Mouse (Mus musculus) liver, postnatal 0 days (tissue): Measurements from ENCODE around the gene Asic1. TPM values are rescaled to one million over a fixed set of nuclear protein-coding genes. Genes with fewer than 3 reads are reported as not detected.
"Not testable (repeated sequence)": the region's sequence is repeated elsewhere in the genome, so short reads cannot be mapped to it uniquely, and the experiment has no call there.

Source experiments
- ATAC-seq: fragments of 200-750 bp; cut with Nextera tagmentation; 2 replicates; pipeline ENCODE4 v1.8.0; 2017; ENCODE audit warnings: mild to moderate bottlenecking, moderate library complexity
- DNase-seq: peaks from one replicate; pipeline ENCODE4 v3.0.0-alpha.2; 2016
- H3K27ac ChIP-seq: fragments of 300-500 bp; sonication (generic); 2 replicates; pipeline ENCODE4 v1.5.1; 2014; ENCODE audit warnings: antibody characterized with exemption, moderate library complexity, mild to moderate bottlenecking, low read depth
- H3K27me3 ChIP-seq: fragments of 300-500 bp; sonication (generic); 2 replicates; pipeline ENCODE4 v1.6.1; 2014; ENCODE audit warnings: low read length, control low read depth, mixed read lengths; ENCODE audit not compliant: insufficient read depth
- H3K36me3 ChIP-seq: fragments of 300-500 bp; sonication (generic); replicated peaks from 2 replicates; pipeline ENCODE4 v1.6.1; 2014; ENCODE audit warnings: mild to moderate bottlenecking, control low read depth, low read length, moderate library complexity, mixed read lengths; ENCODE audit not compliant: insufficient read depth
- H3K4me1 ChIP-seq: fragments of 300-500 bp; sonication (generic); 2 replicates; pipeline ENCODE4 v1.6.1; 2014; ENCODE audit warnings: antibody characterized with exemption, mild to moderate bottlenecking, control low read depth; ENCODE audit not compliant: insufficient read depth
- H3K4me2 ChIP-seq: fragments of 300-500 bp; sonication (generic); 2 replicates; pipeline ENCODE4 v1.6.1; 2014; ENCODE audit warnings: low read depth, mild to moderate bottlenecking, low read length, moderate library complexity, mixed read lengths
- H3K4me3 ChIP-seq: fragments of 300-500 bp; sonication (generic); 2 replicates; pipeline ENCODE4 v1.5.1; 2014; ENCODE audit warnings: low read depth, low read length
- H3K9ac ChIP-seq: fragments of 300-500 bp; sonication (generic); replicated peaks from 2 replicates; pipeline ENCODE4 v1.6.1; 2014; ENCODE audit warnings: mild to moderate bottlenecking, moderate library complexity
- H3K9me3 ChIP-seq: fragments of 300-500 bp; sonication (generic); 2 replicates; pipeline ENCODE4 v1.6.1; 2016; ENCODE audit warnings: mild to moderate bottlenecking, control low read depth, low read length, mixed read lengths
- CTCF ChIP-seq: sonication (generic); IDR thresholded peaks from 2 replicates; pipeline ENCODE4 v1.5.1; 2016; ENCODE audit warnings: antibody characterized with exemption, low read depth
- EP300 ChIP-seq: IDR thresholded peaks from 2 replicates; pipeline ENCODE4 v1.6.1; 2016; ENCODE audit warnings: antibody characterized with exemption, low read depth, mild to moderate bottlenecking
- WGBS: fragments of 180-500 bp; shearing (Covaris S2); extraction: QIAGEN DNeasy Blood & Tissue Kit; methylation state at CpG from one replicate; pipeline ENCODE4 v1.1.7; 2014; ENCODE audit not compliant: insufficient replicate concordance; 5-methylcytosine and 5-hydroxymethylcytosine counted together
- polyA plus RNA-seq: library from polyadenylated mRNA; unstranded; fragments of >200 nt; fragmentation: Nextera tagmentation; extraction: Ambion mirVana; gene quantifications from 2 replicates; pipeline ENCODE4 v1.2.1, GENCODE M21; 2015

Gene Asic1
- polyA plus RNA-seq, 1 experiment from 2014 or later: 0.38 TPM

DNA sequence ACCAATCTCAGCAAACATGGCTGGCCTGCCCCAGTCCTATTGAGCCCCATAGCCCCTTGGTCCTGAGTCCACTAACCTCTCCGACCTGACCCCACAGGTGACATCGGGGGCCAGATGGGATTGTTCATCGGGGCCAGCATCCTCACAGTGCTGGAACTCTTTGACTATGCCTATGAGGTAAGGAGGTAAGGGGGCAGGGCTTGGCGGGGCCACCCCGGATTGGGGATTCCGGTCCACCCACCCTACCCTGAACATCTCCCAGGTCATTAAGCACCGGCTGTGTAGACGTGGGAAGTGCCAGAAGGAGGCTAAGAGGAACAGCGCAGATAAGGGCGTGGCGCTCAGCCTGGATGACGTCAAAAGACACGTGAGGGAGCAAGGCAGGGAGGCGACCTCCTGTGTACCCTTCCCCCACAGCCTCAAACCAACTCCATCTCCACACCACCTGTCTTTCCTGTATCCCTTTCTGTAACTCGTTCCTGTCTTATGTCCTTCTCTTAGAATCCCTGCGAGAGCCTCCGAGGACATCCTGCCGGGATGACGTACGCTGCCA is 28.4 kb downstream of the Asic1 start:
- Histone ChIP-seq H3K27me3 (no peaks in the 10 kb centered on the region), H3K9me3 (no peaks in the 10 kb centered on the region), H3K4me2 (no peak overlapping the region), H3K9ac (no peak overlapping the region), H3K4me1 (peaks cover 17% of the 10 kb centered on the region), H3K27ac (no peak overlapping the region), H3K36me3 (no peaks in the 10 kb centered on the region), H3K4me3 (no peak overlapping the region)
- DNase-seq (no peak), ATAC-seq (no peak)
- TF ChIP-seq EP300 (no peak), CTCF (no peak)
- WGBS: 33% methylated on average over 20 of the region's 20 CpGs

GRCm38 (mm10) chr15:99699715-99700114 is 29.5 kb downstream of the Asic1 start:
- no peaks in the 10 kb centered on the region for H3K27me3 ChIP-seq
- no peak for DNase-seq
- TF ChIP-seq CTCF (no peak), EP300 (no peak)
- H3K4me1 ChIP-seq: peaks cover 17% of the 10 kb centered on the region
- H3K36me3 ChIP-seq: no peaks in the 10 kb centered on the region; the same call in 1 of the 2 replicates
- no peak overlapping the region; the same call in 1 of the 2 replicates for H3K9ac ChIP-seq
- WGBS: 83% methylated on average over 10 of the region's 10 CpGs
- H3K27ac ChIP-seq: no peak overlapping the region
- H3K4me2 ChIP-seq: no peak overlapping the region
- H3K9me3 ChIP-seq: no peaks in the 10 kb centered on the region
- no peak overlapping the region for H3K4me3 ChIP-seq
- ATAC-seq: no peak

DNA sequence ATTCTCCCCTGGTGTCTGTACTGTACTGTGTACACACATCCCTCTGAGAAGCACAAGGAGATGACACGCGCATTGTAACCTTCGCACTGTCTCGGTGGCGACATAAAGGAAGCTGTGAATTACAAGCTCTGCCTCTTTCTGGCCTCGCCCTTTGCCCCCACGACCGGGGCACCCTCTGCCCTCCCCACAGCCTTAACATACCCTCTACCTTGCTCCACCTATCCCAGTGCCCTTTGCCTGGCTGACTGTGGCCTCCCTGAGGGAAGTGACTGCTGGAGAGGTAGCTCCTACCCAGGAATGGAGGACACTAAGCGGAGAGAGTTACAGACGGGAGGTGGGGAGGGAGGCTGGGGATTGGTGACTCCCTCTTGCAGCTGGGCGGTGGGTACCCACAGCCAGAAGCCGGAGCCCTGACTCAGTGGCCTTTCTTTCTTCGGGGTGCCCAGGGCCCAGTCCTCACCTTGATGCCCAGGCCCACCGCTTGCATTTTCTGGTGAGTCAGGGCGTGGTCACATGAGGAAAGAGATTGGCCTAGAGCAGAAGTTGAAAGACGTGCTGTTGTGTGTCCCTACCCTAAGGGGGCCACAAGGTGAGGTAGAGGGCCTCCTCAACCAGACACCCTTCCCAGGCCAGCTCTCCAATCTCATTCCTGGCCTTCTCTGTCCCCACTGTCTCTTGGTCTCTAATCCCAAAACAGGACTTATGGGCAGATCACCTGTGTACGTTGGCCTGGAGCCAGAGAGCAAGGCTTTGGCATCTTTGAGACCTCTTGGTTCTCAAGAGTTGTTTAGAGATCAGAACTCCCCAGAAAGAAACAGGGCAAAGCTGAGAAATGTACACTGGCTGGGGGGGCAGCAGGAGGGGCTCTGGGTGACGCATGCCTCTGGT is 30.3 kb downstream of the Asic1 start:
- Histone ChIP-seq H3K27ac (no peak overlapping the region), H3K9me3 (no peaks in the 10 kb centered on the region), H3K9ac (no peak overlapping the region), H3K4me2 (no peak overlapping the region), H3K4me3 (no peak overlapping the region), H3K36me3 (peaks cover 3% of the 10 kb centered on the region; the same call in 1 of the 2 replicates), H3K4me1 (peaks cover 17% of the 10 kb centered on the region), H3K27me3 (no peaks in the 10 kb centered on the region)
- 69% methylated on average over 18 of the region's 18 CpGs for WGBS
- ATAC-seq: no peak
- DNase-seq: no peak
- TF ChIP-seq EP300 (no peak), CTCF (no peak)

GRCm38 (mm10) chr15:99701640-99701998 is 31.5 kb downstream of the Asic1 start:
- H3K9me3 ChIP-seq, ATAC-seq, H3K36me3 ChIP-seq, H3K27me3 ChIP-seq, DNase-seq: not testable (repeated sequence)
- Histone ChIP-seq H3K9ac (peak overlapping the region; percentile 90; the same call in 1 of the 2 replicates), H3K4me1 (peaks cover 17% of the 10 kb centered on the region), H3K27ac (peak overlapping the region; percentile 98; the same call in 1 of the 2 replicates), H3K4me3 (peak overlapping the region; percentile 92), H3K4me2 (peak overlapping the region; percentile 78)
- 39% methylated on average over 16 of the region's 16 CpGs for WGBS

DNA sequence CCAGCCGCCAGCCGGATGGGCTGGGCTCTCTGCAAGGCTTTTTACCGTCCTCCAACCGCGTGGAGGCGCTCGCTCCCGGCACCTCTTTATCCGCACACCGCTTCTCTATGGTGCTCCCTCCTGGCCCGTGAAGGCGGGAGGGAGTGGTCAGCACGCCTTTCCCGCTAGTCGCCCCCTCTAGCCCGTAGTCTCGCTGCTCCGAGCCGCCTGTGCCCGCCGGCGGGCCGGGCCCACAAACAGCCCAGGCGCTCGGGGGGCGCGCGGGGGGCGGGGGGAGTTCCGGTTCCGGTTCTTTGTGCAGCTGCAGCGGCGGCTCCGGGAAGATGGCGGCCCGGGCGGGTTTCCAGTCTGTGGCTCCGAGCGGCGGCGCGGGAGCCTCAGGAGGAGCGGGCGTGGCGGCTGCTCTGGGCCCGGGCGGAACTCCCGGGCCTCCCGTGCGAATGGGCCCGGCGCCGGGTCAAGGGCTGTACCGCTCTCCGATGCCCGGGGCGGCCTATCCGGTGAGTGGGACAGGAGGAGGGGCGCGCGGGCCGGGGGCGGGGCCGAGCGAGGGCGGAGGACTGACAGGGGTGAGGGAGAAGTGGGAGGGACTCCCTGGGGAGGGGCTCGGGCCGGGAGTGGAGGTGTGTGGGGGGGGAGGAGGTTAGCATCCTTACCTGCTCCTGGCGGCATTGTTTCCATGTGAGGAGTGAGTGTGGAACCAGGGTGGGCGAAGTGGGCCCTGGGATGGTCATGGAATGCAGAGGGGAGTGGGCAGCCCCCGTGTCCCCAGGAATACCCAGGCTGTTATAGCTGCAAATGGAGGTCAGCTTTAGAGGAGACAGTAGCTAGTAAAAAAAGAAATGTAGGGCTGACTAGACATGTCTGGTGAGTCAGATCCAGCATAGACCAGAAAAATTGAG is 32.1 kb downstream of the Asic1 start, which contains the start of gene Smarcd1:
TSS of gene Smarcd1 (plus strand) at position 131 of the 902 bp plus-strand sequence.
- no peaks in the 10 kb centered on the region for H3K9me3 ChIP-seq
- H3K27ac ChIP-seq: peak within 1 kb of the TSS; percentile 98
- peaks cover 11% of the 10 kb centered on the region for H3K36me3 ChIP-seq
- DNase-seq: peak; percentile 95
- peak within 1 kb of the TSS; percentile 90 for H3K9ac ChIP-seq
- TF ChIP-seq CTCF (peak; percentile 95), EP300 (peak; percentile 61; the same call in 1 of the 2 replicates)
- no peaks in the 10 kb centered on the region for H3K27me3 ChIP-seq
- peak within 1 kb of the TSS; percentile 78 for H3K4me2 ChIP-seq
- peaks cover 17% of the 10 kb centered on the region for H3K4me1 ChIP-seq
- 1% methylated on average over 59 of the region's 71 CpGs for WGBS
- ATAC-seq: peak; percentile 92
- peak within 1 kb of the TSS; percentile 92 for H3K4me3 ChIP-seq
